Mouse (Mus musculus): ENCODE measurements around the gene Zfp866. TPM values are rescaled to one million over a fixed set of nuclear protein-coding genes. Genes with fewer than 3 reads are reported as not detected.

Zfp866 gene
- polyA plus RNA-seq (2011; ENCODE audit: insufficient read depth, insufficient read length, low read depth, missing spikeins) = 38.3 and 41.1 TPM in 2 replicates

DNA sequence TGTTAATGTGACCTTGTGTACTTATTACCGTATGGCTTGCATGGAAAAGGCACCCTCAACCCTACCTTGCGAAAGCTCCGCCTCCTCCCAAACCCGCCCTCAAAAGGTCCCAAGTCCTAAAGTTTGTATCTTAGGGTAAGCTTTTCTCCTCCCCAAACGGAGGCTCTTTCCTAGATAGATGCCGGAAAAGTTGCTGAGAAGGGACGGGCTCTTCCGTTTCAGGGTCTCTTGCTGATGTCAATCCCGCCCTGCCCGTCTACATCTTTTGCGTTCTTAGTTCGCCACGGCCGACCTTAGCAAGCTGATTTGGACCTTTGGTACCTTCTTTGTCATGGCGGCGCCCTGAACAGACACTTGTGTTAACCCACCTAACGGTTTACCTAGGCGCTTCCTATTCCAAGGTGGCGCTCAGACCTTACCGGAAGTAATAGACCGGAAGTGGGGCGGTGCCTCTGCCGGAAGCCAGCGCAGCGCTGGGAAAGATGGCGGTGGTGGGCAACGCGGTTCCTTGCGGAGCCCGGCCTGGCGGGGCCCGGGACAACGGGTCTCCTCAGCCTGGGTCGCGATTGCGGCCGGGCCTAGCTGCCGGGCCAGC is at the start of gene Zfp866, which contains the start of gene Atp13a1:
Gene Zfp866, minus strand, starts transcription at position 406 of the 595 bp plus-strand sequence.
Gene Atp13a1, plus strand, starts transcription at position 391 of the 595 bp plus-strand sequence.
- TF ChIP-seq EP300 (IDR thresholded peaks at IDR 0.05; ENCODE audit: insufficient read depth, low read depth, low read length) (no peak), CTCF (IDR thresholded peaks at IDR 0.05; ENCODE audit: low read depth, low read length) (no peak), POLR2A (IDR thresholded peaks at IDR 0.05; ENCODE audit: insufficient read depth, low read length) (peak; percentile 90)
- Histone ChIP-seq H3K4me3 (ENCODE audit: low read depth, low read length) (peak within 1 kb of the TSS; percentile 94), H3K9ac (ENCODE audit: low read depth, poor library complexity, severe bottlenecking) (peak within 1 kb of the TSS; percentile 96), H3K4me1 (ENCODE audit: control insufficient read depth, insufficient read depth, low read length) (no peaks in the 10 kb centered on the region), H3K27ac (ENCODE audit: insufficient read depth, low read length) (peak within 1 kb of the TSS; percentile 94), H3K36me3 (ENCODE audit: control insufficient read depth, insufficient read depth, low read length, poor library complexity, severe bottlenecking) (peaks cover 27% of the 10 kb centered on the region), H3K9me3 (replicated peaks; ENCODE audit: control insufficient read depth, insufficient read depth, low read length, poor library complexity, severe bottlenecking) (no peaks in the 10 kb centered on the region), H3K27me3 (ENCODE audit: control insufficient read depth, insufficient read depth, low read length, poor library complexity, severe bottlenecking) (no peaks in the 10 kb centered on the region)

DNA sequence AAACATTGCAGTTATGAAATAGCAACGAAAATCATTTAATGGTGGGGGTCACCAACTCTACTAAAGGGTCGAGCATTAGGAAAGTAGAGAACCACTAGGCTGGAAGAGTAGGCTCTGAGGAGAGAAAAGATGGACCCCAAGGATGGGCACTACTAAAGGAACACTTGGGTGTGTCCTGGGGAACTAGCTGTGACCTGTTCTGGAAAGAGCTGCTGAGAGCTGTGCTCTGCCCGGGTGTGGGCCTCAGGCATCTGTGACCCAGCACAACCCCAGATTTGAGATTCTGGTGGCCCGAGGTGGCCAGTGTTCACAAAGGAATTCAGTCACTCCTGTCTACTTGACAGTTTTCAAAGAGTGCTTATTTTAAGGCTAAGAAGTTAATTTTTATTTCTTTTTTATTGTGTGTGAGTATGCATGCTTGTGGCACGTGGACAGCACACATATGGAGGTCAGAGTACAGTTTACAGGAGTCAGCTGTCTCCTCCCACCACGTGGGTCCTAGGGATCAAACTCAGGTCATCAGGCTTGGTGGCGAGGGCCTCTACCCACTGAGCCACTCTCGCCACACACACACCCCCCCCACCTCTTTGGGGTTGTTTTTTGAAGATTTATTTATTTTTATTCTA is 46.2 kb upstream of the Zfp866 start:
- H3K9ac ChIP-seq (ENCODE audit: low read depth, poor library complexity, severe bottlenecking) = no peak overlapping the region
- no peaks in the 10 kb centered on the region for H3K27me3 ChIP-seq (ENCODE audit: control insufficient read depth, insufficient read depth, low read length, poor library complexity, severe bottlenecking)
- H3K27ac ChIP-seq (ENCODE audit: insufficient read depth, low read length) = no peak overlapping the region

DNA sequence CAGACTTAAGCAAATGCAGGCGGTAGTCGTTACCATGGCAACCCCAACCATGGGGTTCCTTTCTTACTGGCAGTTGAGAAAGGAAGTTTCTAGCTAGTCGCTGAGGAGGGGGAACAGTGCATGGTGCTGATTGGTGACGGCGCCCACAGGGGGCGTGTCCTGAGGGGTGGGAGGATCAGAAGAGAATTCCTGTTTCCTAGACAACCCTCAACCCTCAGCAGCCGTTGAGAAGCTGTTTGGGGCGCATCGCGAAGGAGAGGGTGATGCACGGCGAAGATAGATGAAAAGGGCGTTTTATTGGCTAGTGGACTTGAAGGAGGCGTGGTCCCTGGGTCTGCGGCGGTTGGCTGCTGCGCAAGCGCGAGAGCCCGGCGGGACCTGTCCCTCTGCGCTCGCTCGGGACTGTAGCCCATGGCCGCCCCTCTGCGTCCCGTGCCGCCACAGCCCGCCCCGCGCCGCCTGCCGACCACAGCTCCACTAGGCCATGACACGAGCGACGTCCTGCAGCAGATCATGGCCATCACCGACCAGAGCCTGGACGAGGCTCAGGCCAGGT is 41.4 kb upstream of the Zfp866 start, which contains the start of gene Pbx4:
Gene Pbx4, plus strand, starts transcription at position 194 of the 556 bp plus-strand sequence.
- H3K4me3 ChIP-seq (ENCODE audit: low read depth, low read length) = peak within 1 kb of the TSS; percentile 82
- TF ChIP-seq EP300 (IDR thresholded peaks at IDR 0.05; ENCODE audit: insufficient read depth, low read depth, low read length) = no peak
- TF ChIP-seq POLR2A (IDR thresholded peaks at IDR 0.05; ENCODE audit: insufficient read depth, low read length) = no peak
- TF ChIP-seq CTCF (IDR thresholded peaks at IDR 0.05; ENCODE audit: low read depth, low read length) = no peak
- no peak within 1 kb of the TSS for H3K27ac ChIP-seq (ENCODE audit: insufficient read depth, low read length)

More for the DNA sequence above, 46.2 kb upstream of the Zfp866 start:
- Histone ChIP-seq H3K9me3 (replicated peaks; ENCODE audit: control insufficient read depth, insufficient read depth, low read length, poor library complexity, severe bottlenecking) (no peaks in the 10 kb centered on the region), H3K4me3 (ENCODE audit: low read depth, low read length) (no peak overlapping the region), H3K36me3 (ENCODE audit: control insufficient read depth, insufficient read depth, low read length, poor library complexity, severe bottlenecking) (0 out of 2 replicates have a peak, but pooled peaks cover 3% of the 10 kb centered on the region), H3K4me1 (ENCODE audit: control insufficient read depth, insufficient read depth, low read length) (no peaks in the 10 kb centered on the region)
- TF ChIP-seq CTCF (IDR thresholded peaks at IDR 0.05; ENCODE audit: low read depth, low read length) = no peak
- TF ChIP-seq POLR2A (IDR thresholded peaks at IDR 0.05; ENCODE audit: insufficient read depth, low read length) = no peak
- no peak for TF ChIP-seq EP300 (IDR thresholded peaks at IDR 0.05; ENCODE audit: insufficient read depth, low read depth, low read length)

DNA sequence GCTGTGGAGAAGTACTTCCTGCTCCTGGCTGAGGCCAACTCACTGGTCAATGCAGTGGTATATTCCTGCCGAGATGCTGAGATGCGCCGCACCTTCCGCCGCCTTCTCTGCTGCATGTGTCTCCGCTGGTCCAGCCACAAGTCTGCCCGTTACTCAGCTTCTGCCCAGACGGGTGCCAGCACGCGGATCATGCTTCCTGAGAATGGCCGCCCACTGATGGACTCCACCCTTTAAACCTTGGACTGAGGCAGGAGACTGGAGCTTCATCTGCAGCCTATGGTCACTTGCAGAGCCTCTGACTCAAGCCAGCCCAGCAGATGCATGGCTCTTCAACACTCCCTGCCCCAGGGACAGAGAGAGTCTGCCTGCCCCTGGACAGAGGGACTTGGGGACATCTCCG is 35.4 kb upstream of the Zfp866 start:
- Histone ChIP-seq H3K9me3 (replicated peaks; ENCODE audit: control insufficient read depth, insufficient read depth, low read length, poor library complexity, severe bottlenecking) (no peaks in the 10 kb centered on the region), H3K9ac (ENCODE audit: low read depth, poor library complexity, severe bottlenecking) (0 out of 2 replicates have a peak overlapping the region, but pooled peaks have one; percentile 1), H3K27ac (ENCODE audit: insufficient read depth, low read length) (no peak overlapping the region), H3K4me1 (ENCODE audit: control insufficient read depth, insufficient read depth, low read length) (no peaks in the 10 kb centered on the region), H3K27me3 (ENCODE audit: control insufficient read depth, insufficient read depth, low read length, poor library complexity, severe bottlenecking) (no peaks in the 10 kb centered on the region), H3K4me3 (ENCODE audit: low read depth, low read length) (peak overlapping the region; percentile 4), H3K36me3 (ENCODE audit: control insufficient read depth, insufficient read depth, low read length, poor library complexity, severe bottlenecking) (no peaks in the 10 kb centered on the region)
- TF ChIP-seq POLR2A (IDR thresholded peaks at IDR 0.05; ENCODE audit: insufficient read depth, low read length) = no peak
- no peak for TF ChIP-seq EP300 (IDR thresholded peaks at IDR 0.05; ENCODE audit: insufficient read depth, low read depth, low read length)
- TF ChIP-seq CTCF (IDR thresholded peaks at IDR 0.05; ENCODE audit: low read depth, low read length) = no peak

More for the DNA sequence above, 41.4 kb upstream of the Zfp866 start, which contains the start of gene Pbx4:
- H3K36me3 ChIP-seq (ENCODE audit: control insufficient read depth, insufficient read depth, low read length, poor library complexity, severe bottlenecking) = no peaks in the 10 kb centered on the region
- H3K4me1 ChIP-seq (ENCODE audit: control insufficient read depth, insufficient read depth, low read length) = no peaks in the 10 kb centered on the region
- peak within 1 kb of the TSS; percentile 39 for H3K9ac ChIP-seq (ENCODE audit: low read depth, poor library complexity, severe bottlenecking)
- H3K27me3 ChIP-seq (ENCODE audit: control insufficient read depth, insufficient read depth, low read length, poor library complexity, severe bottlenecking) = no peaks in the 10 kb centered on the region
- H3K9me3 ChIP-seq (replicated peaks; ENCODE audit: control insufficient read depth, insufficient read depth, low read length, poor library complexity, severe bottlenecking) = no peaks in the 10 kb centered on the region

DNA sequence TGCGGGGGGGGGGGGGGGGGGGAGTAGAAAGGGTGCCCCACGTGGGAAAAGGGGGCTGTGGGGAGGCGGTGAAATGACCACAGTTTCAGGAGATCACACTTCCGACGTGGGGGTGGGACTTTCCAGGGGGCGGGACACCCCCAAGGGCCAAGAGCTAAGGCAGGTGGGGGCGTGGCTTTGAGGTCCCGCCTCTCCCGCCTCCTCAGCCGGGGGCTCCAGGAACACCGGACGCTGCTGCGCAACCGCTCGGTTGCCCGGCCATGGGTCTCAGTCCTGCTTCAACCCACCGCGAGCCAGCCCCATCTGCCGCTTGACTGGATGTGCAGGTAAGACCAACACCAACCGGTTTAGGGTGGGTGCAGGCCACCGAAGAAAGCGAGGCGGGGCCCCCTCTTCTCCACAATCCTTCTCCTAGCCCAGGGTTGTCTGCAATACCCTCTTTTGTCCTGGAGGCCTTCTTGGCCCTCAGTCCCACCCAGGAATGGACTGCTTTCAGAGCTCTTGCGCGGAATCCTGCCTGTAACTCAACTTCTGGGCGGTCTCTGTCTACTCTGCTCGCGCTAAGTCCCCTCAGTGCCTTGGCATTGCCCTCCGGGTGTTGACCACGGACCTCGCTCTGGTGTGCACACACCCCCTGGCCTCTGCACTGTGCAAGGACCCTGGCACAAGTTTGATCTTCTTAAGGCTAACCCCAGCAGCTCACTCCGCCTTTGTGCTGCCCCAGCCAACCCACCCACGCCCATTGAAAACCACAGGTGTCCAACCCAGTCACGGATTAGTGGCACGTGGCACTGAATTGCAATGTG is 31.6 kb upstream of the Zfp866 start, which contains the start of gene Lpar2:
Gene Lpar2, plus strand, starts transcription at position 44 of the 806 bp plus-strand sequence.
- no peaks in the 10 kb centered on the region for H3K4me1 ChIP-seq (ENCODE audit: control insufficient read depth, insufficient read depth, low read length)
- no peaks in the 10 kb centered on the region for H3K9me3 ChIP-seq (replicated peaks; ENCODE audit: control insufficient read depth, insufficient read depth, low read length, poor library complexity, severe bottlenecking)
- no peaks in the 10 kb centered on the region for H3K27me3 ChIP-seq (ENCODE audit: control insufficient read depth, insufficient read depth, low read length, poor library complexity, severe bottlenecking)
- peak within 1 kb of the TSS; percentile 67 for H3K9ac ChIP-seq (ENCODE audit: low read depth, poor library complexity, severe bottlenecking)
- H3K4me3 ChIP-seq (ENCODE audit: low read depth, low read length) = peak within 1 kb of the TSS; percentile 84
- TF ChIP-seq EP300 (IDR thresholded peaks at IDR 0.05; ENCODE audit: insufficient read depth, low read depth, low read length) (no peak), POLR2A (IDR thresholded peaks at IDR 0.05; ENCODE audit: insufficient read depth, low read length) (peak; percentile 81)
- peak within 1 kb of the TSS; percentile 52 for H3K27ac ChIP-seq (ENCODE audit: insufficient read depth, low read length)
- H3K36me3 ChIP-seq (ENCODE audit: control insufficient read depth, insufficient read depth, low read length, poor library complexity, severe bottlenecking) = no peaks in the 10 kb centered on the region

All from ES-Bruce4 (cell line).